Mouse (Mus musculus) megakaryocyte, embryonic 14.5 days (primary cell): ENCODE measurements at regions not wholly inside any gene's neighbourhood (a gene's known extent, or its start where the extent isn't known, plus 50 kb on each side); places are given as distances from the start of the nearest gene placed in this dataset.

Source experiments
- FLI1 ChIP-seq: IDR thresholded peaks from 2 replicates; pipeline ENCODE4 v1.6.1; 2012; ENCODE audit warnings: low read length, inconsistent platforms, mixed read lengths
- GATA1 ChIP-seq: IDR thresholded peaks from 3 replicates; pipeline ENCODE4 v1.6.1; 2012; ENCODE audit warnings: mixed read lengths, low read length, inconsistent platforms, borderline replicate concordance

DNA sequence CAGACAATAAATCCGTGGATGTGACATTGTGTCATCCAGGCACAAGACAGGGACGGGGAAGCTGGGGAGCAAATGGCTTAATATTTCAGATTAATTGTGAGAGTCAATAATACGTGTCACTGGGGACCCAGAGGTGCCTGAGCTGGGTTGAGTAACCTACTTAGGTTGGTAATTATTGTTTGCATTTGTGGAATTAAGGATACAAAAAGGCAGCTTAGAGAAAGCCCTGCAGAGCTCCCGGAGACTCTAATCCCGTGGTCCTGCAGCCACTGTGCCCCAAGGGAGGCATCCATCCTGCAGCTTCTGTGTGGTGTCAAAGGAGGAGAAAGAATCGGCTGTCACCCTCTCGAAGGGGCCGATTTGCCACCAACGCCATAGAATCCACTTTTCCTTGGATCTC, 139.3 kb upstream of the Kazn start:
- TF ChIP-seq FLI1 (no peak), GATA1 (no peak)
